Mouse (Mus musculus) lung, adult 2 months (tissue): Measurements from ENCODE around the gene Carmil2.

Source experiments
- CTCF ChIP-seq: fragments of 200-500 bp; IDR thresholded peaks from 2 replicates; pipeline ENCODE4 v1.5.1; 2011; ENCODE audit warnings: mild to moderate bottlenecking, low read length, control low read depth; ENCODE audit not compliant: insufficient read depth
- POLR2A ChIP-seq: fragments of 200-500 bp; IDR thresholded peaks from 2 replicates; pipeline ENCODE4 v1.6.1; 2011; ENCODE audit warnings: low read depth, mild to moderate bottlenecking, control low read depth, low read length, borderline replicate concordance; ENCODE audit errors: extremely low read depth

DNA sequence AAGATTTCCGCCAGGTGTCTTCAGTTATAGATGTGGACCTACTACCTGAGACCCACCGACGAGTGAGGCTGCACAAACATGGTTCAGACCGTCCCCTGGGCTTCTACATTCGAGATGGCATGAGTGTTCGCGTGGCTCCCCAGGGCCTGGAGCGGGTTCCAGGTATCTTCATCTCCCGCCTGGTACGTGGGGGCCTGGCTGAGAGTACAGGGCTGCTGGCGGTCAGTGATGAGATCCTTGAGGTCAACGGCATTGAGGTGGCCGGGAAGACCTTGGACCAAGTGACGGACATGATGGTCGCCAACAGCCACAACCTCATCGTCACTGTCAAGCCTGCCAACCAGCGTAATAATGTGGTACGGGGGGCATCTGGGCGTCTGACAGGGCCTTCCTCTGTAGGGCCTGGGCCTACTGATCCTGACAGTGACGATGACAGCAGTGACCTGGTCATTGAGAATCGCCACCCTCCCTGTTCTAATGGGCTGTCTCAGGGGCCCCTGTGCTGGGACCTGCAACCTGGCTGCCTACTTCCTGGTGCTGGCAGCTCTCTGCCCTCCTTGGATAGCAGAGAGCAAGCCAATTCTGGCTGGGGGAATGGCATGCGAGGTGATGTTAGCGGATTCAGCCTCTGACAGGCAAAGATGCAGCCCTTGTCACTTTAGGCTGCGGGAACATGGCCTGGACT lies 16.8 kb downstream of the Carmil2 start:
- TF ChIP-seq CTCF: no peak
- TF ChIP-seq POLR2A: no peak
